Mouse (Mus musculus) CH12.LX (cell line): ENCODE measurements around the gene Fndc3a.

Experiments
- CTCF ChIP-seq, 2 experiments: IDR thresholded peaks in 1 of 2; conservative IDR thresholded peaks in 1 of 2; 2 replicates each; pipeline ENCODE4 v1.5.1; 2011 to 2012; ENCODE audit warnings: low read depth in 2 of 2, low read length in 2 of 2, improper control_type of control experiment in 1 of 2, inconsistent platforms in 1 of 2, mild to moderate bottlenecking in 1 of 2, moderate library complexity in 1 of 2
- ETS1 ChIP-seq: conservative IDR thresholded peaks from 2 replicates; pipeline ENCODE4 v1.6.1; 2012; ENCODE audit warnings: low read depth, mild to moderate bottlenecking, inconsistent platforms, low read length, improper control_type of control experiment, moderate library complexity
- MAFK ChIP-seq: IDR thresholded peaks from 2 replicates; pipeline ENCODE4 v1.6.1; 2011; ENCODE audit warnings: low read length, improper control_type of control experiment; ENCODE audit not compliant: insufficient replicate concordance

DNA sequence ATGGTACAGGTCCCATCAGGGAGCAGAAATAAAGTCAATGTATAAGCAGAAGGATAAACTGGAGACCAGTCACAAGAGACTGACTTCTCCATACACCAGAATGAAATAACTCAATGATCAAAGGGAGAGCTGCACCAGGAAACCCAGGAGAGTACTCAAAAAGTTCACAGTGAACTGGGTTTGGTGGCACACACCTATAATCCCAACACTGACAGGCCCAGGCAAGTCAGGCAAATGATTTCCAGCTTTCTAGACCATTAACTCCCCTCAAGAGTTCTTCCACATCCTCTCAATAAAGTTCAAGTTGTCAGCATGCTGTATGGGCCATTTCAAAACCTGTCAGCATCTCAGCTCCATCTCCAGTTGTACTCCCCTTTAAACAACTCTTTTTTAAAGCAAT is 64.3 kb downstream of the Fndc3a start:
- no peak for TF ChIP-seq CTCF (conservative IDR thresholded peaks at IDR 0.05 in 1 of 2, IDR thresholded peaks at IDR 0.05 in 1 of 2; ENCODE audit: low read depth in 2 of 2, low read length in 2 of 2)
- no peak for TF ChIP-seq MAFK
- no peak for TF ChIP-seq ETS1
